Mouse (Mus musculus): Measurements from ENCODE around the gene Olfr308. TPM values are rescaled to one million over a fixed set of nuclear protein-coding genes. Genes with fewer than 3 reads are reported as not detected.

Gene Olfr308
- not detected for polyA plus RNA-seq (2012; fragmentation: generic; extraction: Trizol)

DNA sequence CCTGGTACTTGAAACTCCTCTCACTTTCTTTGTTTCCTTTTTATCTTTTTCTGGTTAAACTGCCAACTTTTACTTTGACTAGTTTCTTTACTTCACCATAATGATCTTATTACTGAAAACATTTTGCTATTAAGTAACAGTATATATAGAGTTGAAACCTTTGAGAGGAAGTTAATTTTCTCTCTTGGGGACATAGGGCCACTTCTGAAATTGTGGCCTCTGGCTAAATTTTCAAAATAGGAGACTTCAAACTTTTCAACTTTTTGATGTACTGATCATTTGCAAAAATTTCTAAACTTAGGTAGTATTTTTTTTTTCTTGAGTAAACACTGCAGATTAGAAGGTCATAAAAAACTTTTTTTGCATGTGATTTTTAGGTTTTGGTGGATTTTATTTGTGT lies at the start of gene Olfr308:
Olfr308 (minus strand) TSS at position 101 of the 400 bp plus-strand sequence.

DNA sequence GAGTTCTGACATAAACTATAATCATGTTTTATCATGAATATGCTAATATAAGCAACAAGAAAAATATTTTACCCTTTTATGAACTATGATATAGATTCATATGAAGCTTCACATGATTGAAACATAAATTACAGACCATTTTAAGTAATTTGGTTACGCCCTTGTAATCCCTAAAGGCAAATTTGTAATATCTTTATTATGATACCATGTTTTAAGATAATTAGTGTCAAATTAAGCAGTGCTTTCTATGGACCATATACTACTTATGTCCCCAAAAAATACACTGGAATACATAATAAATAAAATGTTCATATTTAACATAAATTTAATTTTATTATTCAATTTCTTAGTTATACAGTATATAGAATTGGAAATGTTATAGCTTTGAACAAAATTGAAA lies 41.4 kb upstream of the Olfr308 start, which contains the start of gene Olfr305:
Olfr305 (minus strand) TSS at position 101 of the 400 bp plus-strand sequence.

DNA sequence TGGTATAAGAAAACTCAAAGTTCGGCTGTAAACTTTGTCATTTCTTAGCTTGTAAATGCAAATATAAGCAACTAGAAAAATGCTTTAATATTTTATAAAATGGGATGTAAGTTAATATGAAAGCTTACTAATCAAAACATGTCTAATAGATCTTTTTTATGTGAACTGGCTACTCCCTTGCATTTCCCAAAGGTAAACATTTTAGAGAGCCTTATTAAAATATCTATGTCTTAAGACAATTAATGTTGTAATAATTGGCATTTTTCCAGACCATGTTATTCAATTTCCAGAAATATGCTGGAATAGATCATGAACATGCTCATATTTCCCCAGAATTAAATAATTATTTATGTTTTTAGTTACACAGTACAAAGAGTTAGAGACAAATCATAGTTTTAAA lies 12.1 kb upstream of the Olfr308 start, which contains the start of gene Olfr307:
Olfr307 (minus strand) TSS at position 101 of the 400 bp plus-strand sequence.

DNA sequence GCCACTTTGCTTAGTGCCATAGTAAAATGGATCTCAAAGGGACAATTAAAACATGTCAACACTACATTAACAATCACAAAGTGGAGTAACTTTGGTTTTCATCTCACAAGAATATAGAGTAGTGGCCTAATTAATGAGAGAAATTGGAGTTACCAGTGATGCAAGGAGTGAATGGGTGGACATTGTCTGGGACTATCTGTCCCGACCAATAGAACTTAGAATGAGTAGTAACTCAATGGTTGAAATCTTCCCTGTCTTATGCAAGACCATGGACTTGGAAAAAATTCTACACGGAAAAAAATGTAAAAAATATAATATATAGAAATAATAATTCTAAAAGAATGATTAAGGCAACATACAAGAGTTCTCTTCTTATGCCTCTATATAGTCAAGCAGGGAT lies 11.8 kb downstream of the Olfr308 start, which contains the start of gene Olfr309:
Olfr309 (minus strand) TSS at position 101 of the 400 bp plus-strand sequence.

DNA sequence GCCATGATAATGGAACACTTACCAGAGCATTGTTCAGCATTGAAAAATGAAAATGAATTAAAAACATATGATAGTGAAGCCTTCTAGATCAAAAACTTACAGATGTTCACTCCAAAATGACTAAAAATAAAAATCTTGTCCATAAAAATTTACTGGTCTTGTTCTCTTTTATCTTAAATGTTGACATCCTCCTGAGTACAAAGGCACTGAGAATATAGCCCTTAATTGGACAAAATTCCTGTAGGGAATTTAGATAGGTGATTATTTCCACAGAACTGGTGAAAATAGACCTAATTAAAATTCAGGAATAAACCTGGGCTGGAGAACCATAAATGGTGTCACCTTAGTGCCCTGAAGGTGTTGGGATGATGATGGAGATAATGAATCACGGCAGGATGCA lies 48.4 kb downstream of the Olfr308 start, which contains the start of gene Olfr310:
Olfr310 (minus strand) TSS at position 101 of the 400 bp plus-strand sequence.

Other genes starting within 250 kb of the Olfr308 start
- gene Vmn2r75, start 153.9 kb downstream of the Olfr308 start, polyA plus RNA-seq (2012; fragmentation: generic; extraction: Trizol): not detected
- not detected for gene Vmn2r76, start 79.3 kb downstream of the Olfr308 start, polyA plus RNA-seq (2012; fragmentation: generic; extraction: Trizol)
- not detected for gene Olfr310, start 48.5 kb downstream of the Olfr308 start, polyA plus RNA-seq (2012; fragmentation: generic; extraction: Trizol)
- not detected for gene Olfr309, start 11.9 kb downstream of the Olfr308 start, polyA plus RNA-seq (2012; fragmentation: generic; extraction: Trizol)
- not detected for gene Olfr307, start 12.0 kb upstream of the Olfr308 start, polyA plus RNA-seq (2012; fragmentation: generic; extraction: Trizol)
- gene Olfr305, start 41.3 kb upstream of the Olfr308 start, polyA plus RNA-seq (2012; fragmentation: generic; extraction: Trizol): not detected
- gene Olfr304, start 61.0 kb upstream of the Olfr308 start, polyA plus RNA-seq (2012; fragmentation: generic; extraction: Trizol): not detected
- not detected for gene Olfr303, start 72.2 kb upstream of the Olfr308 start, polyA plus RNA-seq (2012; fragmentation: generic; extraction: Trizol)
- not detected for gene Olfr301, start 78.2 kb upstream of the Olfr308 start, polyA plus RNA-seq (2012; fragmentation: generic; extraction: Trizol)
- not detected for gene Olfr299, start 134.3 kb upstream of the Olfr308 start, polyA plus RNA-seq (2012; fragmentation: generic; extraction: Trizol)
- gene Olfr298, start 166.9 kb upstream of the Olfr308 start, polyA plus RNA-seq (2012; fragmentation: generic; extraction: Trizol): not detected
- not detected for gene Olfr297, start 194.3 kb upstream of the Olfr308 start, polyA plus RNA-seq (2012; fragmentation: generic; extraction: Trizol)

Measured in C3H10T1/2 (cell line).